Mouse (Mus musculus): ENCODE measurements around the gene Mindy4.

DNA sequence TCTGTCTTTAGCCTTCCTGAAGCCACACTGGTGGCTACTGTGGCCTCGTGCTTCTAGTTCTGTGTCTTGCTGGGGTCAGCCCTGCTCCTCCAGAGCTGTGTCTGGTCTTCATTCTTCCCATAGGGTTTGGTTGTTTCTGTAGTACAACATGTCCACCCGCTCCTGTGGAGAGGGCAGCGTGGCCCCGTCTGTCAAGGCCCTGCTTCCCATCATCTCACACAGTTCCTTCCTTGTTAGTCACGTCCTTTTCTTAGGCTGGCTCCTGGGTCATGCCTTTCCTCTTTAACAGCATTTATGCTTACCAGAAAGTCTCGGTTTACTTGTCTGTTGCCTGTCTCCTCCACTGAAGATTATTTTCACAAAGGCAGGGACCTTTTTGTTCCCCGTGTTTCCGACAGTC lies 26.9 kb downstream of the Mindy4 start:
- no peak for TF ChIP-seq NELFE (IDR thresholded peaks at IDR 0.05; ENCODE audit: low read depth, low read length)
- no peak for TF ChIP-seq CTCF (conservative IDR thresholded peaks at IDR 0.05 in 1 of 2, IDR thresholded peaks at IDR 0.05 in 1 of 2; ENCODE audit: low read depth in 2 of 2, low read length in 2 of 2)
- TF ChIP-seq E2F4 (IDR thresholded peaks at IDR 0.05; ENCODE audit: insufficient replicate concordance, low read depth, low read length) = no peak
- TF ChIP-seq EP300 (IDR thresholded peaks at IDR 0.05; ENCODE audit: low read length) = no peak
- no peak for TF ChIP-seq ZNF384 (IDR thresholded peaks at IDR 0.05; ENCODE audit: low read depth, low read length)
- no peak for TF ChIP-seq MYC (IDR thresholded peaks at IDR 0.05; ENCODE audit: low read depth, low read length)
- TF ChIP-seq USF1 (IDR thresholded peaks at IDR 0.05; ENCODE audit: low read depth, low read length) = no peak
- no peak for TF ChIP-seq ZC3H11A (IDR thresholded peaks at IDR 0.05; ENCODE audit: low read depth, low read length)
- TF ChIP-seq POLR2A (IDR thresholded peaks at IDR 0.05; ENCODE audit: low read depth, low read length) = no peak
- TF ChIP-seq POLR2AphosphoS2 (IDR thresholded peaks at IDR 0.05; ENCODE audit: low read depth, low read length) = no peak
- TF ChIP-seq MEF2A (IDR thresholded peaks at IDR 0.05; ENCODE audit: borderline replicate concordance, low read depth, low read length) = no peak
- no peak for TF ChIP-seq MAFK (IDR thresholded peaks at IDR 0.05; ENCODE audit: insufficient replicate concordance, low read length)
- TF ChIP-seq MXI1 (IDR thresholded peaks at IDR 0.05; ENCODE audit: low read depth, low read length) = no peak
- TF ChIP-seq ZMIZ1 (IDR thresholded peaks at IDR 0.05; ENCODE audit: low read depth, low read length) = no peak
